Mouse (Mus musculus) layer of hippocampus, adult 8-10 months (tissue): ENCODE data around the gene Itih3. TPM values are rescaled to one million over a fixed set of nuclear protein-coding genes. Genes with fewer than 3 reads are reported as not detected.

Source experiments
- DNase-seq, 2 experiments: peaks; one replicate each; pipeline ENCODE4 v3.0.0; 2022; ENCODE audit warnings: low spot score in 2 of 2
- total RNA-seq, 4 experiments: library from RNA; stranded (reverse); gene quantifications; 2 replicates each; pipeline ENCODE4 v1.2.4; 2022

Gene Itih3
- 10 to 100 TPM; 28.0 to 46.6 (median 34.7) TPM for total RNA-seq

- peak; percentile 37 to 59 for DNase-seq
Measured at GRCm38 (mm10) chr14:30923375-30924105, at the start of gene Itih3. Gene Itih3, minus strand, starts transcription at chr14:30923760.

GRCm38 (mm10) chr14:30960366-30960765 lies 36.8 kb upstream of the Itih3 start:
- DNase-seq = no peak

GRCm38 (mm10) chr14:30959031-30959430 lies 35.5 kb upstream of the Itih3 start:
- DNase-seq = no peak

- DNase-seq = no peak
Measured at GRCm38 (mm10) chr14:30958517-30958916, 35.0 kb upstream of the Itih3 start.

DNA sequence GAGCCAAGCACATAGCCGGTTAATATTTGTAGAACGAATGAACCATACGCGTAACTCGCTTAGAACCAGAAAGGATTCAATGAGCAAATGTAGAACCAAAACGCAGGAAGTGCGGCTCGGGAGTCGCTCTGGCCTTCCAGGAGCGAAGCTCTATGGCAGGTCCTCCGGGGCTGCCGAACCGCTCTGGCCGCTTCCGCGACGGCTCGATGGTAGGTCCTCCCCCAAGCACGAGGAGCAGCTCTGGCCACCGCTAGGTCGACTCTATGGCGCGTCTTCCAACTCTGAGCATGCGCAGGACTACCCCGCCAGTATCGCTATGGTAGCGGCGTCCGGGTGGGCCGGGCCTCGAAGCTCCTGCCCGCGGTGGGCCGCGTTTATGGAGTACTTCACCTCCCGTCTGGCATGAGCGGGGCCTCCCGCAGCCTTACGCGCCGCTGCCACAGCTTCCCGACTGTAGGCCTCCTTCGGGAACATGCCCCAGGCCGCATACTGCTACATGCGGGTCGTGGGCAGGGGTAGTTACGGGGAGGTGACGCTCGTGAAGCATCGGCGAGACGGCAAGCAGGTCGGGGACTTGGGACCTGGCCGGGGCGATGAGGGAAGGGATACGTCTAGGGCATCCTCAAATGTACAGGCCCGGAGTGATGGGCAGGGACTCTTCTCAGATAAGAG lies 27.7 kb upstream of the Itih3 start, which contains the start of gene Nek4:
Gene Nek4, plus strand, starts transcription at position 224 of the 672 bp plus-strand sequence.
- DNase-seq = peak; percentile 95 to 97

DNA sequence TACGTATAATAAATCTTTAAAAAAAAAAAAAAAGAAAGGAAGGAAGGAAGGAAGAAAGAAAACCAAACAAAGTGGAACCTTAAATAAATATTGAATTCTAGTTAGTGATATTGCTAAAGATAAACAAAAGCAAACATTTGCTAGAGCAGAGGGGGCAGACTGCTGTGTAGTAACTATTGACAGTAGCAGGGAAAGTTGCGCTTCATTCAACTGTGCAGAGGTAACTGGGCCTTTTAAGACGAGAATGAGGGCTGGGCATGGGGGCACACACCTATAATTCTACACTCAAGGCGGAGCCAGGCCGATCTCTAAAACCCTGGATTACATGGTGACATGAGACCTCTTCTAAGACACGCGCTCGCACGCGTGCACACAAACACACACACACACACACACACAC lies 26.4 kb upstream of the Itih3 start:
- DNase-seq = no peak

DNA sequence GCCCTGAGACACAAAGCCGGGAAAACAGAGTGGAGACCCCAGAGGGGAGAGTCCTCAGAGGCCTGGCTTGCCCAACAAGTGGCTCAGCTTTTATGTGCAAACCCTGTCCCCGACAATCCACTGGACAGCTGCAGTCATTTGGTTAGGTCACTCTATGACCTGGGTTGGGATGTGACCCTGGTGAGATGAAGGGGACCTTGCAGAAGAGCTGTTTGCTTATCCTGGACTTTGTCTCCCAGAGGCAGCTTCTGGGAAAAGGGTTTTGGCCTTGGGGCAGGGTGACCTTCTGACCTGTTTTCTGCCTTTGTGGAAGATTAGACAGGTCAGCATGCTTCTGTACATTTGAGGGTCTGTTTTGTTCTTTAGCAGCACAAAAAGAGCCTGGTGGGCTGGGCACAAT lies 21.2 kb upstream of the Itih3 start:
- DNase-seq = no peak

DNA sequence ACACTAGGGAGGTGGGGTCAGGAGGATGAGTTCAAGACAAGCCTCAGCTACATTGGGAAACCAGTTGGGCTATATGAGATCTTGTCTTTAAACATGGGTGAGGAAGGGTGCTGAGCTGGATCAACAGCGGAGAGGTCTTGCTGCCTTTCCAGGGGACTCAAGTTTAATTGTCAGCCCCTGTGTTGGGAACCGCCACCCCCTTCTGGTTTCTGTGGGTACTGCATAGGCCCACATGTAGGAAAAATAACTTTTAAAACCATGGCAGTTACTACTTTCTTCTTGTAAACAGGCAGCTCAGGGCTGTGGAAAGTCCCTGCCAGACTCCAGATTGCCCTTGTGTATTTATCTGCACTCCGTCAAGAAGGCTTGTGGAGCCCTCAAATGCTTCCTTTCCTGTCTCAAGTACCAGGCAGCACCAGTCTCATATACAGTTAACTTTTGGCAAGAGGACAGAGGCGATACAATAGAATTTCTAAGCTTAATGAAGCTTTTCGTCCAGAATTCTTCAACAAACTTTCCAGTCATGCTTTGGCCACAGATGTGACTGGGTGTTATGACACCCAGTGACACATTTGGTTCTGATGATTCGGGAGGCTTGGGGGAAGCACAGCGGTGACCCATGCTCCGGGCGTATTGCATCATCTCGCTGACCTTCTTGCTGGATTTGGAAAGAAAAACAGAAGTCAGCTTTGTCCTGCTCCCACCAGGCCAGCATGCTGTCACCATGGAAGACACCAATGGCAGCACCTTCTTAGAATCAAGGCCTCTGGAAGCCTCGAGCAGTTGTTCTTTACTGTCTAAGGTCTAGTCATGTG lies 20.5 kb upstream of the Itih3 start:
- DNase-seq = peak in 1 of 2 experiments; percentile 75

DNA sequence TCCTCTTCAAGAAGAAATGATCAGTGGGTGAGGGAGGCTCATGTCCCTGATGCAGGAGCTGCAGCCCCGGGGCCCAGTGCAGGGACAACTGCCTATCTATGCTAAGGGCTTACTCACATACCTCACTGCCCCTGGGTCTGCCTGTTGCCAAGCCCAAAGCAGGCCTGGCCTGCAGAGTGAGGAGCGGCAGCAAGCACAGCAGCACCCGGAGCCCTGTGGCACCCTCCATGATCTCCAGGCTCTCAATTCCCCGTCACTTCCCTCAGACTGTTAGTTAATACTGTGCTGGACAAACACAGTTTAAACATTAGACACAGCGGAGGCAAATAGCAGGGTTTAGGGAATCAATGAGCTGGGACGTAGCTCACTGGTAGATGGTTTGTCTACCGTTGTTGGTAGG lies 19.5 kb upstream of the Itih3 start, which contains the start of gene Itih1:
Gene Itih1, minus strand, starts transcription at position 252 of the 400 bp plus-strand sequence.
- DNase-seq = no peak

DNA sequence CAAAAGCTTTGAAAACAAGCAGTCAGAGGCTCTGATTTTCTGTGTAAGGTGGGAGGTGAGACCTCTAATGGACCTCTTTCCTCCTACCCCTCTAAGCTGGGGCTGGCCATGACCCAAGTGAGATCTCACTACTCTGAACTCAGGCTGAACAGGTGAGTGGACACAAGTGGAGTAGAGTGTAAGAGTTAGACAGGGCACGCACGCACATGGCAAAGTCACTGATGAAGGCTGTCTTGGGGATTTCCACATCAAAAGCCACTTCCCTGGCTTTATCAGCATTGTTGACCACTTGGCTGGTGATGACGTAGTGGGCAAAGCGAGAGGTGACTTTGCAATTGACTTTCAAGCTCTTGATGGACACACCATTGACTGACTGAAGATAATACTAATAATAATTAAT lies 18.7 kb upstream of the Itih3 start:
- no peak for DNase-seq

GRCm38 (mm10) chr14:30933351-30933750 lies 9.8 kb upstream of the Itih3 start:
- DNase-seq = no peak

GRCm38 (mm10) chr14:30930386-30930785 lies 6.8 kb upstream of the Itih3 start:
- no peak for DNase-seq

DNA sequence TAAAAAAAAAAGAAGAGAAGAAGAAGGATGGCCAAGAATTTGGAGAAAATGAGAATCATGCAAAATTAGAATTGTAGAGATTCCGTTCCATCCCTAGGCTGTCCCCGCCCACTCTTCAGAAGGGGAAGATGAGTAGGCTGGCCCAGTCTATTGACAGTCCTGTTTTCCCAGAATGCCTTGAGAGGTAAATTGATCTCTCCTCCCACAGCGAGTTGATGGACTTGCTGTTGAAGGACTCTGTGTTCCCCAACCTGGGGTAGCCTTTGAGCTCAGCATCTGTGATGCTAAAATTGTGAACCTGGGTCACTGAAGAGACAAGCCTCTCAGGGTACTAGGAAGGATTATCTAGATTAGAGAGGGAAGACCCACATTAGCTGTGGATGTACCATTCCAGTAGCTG lies 1.9 kb upstream of the Itih3 start:
- DNase-seq = no peak

- no peak for DNase-seq
Measured at GRCm38 (mm10) chr14:30922053-30922670, 1.4 kb downstream of the Itih3 start.

DNA sequence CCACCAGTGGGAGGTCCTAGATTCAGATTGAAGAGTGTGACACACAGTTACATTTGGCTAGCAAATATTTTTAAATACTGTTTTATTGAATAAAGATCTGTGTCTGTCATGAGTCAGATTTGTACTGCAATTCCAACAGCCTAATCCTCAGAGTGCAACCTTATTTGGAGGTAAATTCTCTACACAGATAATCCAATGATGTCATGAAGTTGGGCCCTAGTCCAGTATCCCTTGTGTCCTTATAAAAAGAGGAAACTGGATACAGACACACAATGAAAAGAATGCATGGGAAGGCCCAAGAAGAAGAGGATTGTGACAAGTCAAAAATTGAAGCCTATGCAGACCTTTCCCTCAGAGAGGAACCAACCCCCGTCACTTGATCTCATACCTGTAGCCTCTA lies 7.0 kb downstream of the Itih3 start:
- no peak for DNase-seq

GRCm38 (mm10) chr14:30913404-30913803 lies 10.2 kb downstream of the Itih3 start:
- DNase-seq = no peak

DNA sequence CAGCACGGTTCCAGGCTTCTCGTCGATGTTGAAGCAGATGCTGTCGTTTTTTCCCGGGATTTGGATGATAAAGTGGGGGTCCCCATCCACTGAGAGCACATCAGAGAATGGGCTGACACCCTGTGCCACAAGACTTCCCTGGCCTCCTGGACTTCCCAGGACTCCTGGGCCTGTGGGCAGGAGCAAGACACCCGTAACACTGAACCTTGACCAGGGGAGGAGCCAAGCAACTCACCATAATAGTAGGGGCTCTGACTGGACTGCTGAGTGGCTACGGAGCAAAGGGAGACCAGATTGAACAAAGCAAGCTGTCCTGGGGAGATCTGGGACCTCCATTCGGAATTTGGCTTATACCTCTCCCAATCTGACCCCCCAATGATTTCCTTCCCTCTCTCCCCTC lies 10.9 kb downstream of the Itih3 start:
- DNase-seq = no peak

DNA sequence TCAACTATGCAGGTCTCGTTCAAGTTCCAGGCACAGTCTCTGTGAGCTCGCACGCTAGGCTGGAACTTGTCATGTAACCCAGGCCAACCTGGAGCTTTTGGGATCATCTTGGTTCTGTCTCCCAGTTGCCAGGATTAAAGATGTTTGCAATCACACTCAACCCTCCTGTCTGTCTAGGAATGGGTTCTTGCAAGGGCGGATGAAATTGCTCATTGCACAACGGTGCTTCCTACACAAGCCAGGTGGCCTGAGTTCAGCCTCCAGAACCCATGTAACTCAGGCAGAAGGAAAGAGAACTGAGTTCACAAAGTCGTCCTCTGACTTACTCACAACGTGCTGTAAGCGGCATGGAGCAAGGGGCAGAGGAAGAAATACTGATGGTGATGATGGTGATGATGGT lies 12.4 kb downstream of the Itih3 start:
- no peak for DNase-seq

- no peak for DNase-seq
Measured at GRCm38 (mm10) chr14:30907814-30908265, 15.7 kb downstream of the Itih3 start.

DNA sequence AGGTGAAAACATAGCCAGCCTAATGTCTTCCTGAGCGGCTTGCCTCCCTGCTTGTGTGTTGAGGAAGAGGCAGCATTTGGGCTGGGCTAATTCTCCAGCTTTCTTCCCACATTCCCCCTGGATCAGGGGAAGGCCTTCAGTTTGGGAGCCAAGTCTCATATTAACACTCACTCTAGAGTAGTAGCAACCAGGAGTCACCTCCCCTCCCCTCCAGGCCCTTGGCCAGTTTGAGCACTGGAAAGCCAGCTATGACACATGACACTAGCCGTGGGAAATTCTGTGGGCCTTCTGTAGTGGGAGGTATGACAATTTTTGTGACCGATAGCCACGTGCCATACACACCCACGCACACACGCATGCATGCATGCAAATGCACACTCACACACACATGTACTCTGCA lies 17.6 kb downstream of the Itih3 start:
- DNase-seq = no peak

DNA sequence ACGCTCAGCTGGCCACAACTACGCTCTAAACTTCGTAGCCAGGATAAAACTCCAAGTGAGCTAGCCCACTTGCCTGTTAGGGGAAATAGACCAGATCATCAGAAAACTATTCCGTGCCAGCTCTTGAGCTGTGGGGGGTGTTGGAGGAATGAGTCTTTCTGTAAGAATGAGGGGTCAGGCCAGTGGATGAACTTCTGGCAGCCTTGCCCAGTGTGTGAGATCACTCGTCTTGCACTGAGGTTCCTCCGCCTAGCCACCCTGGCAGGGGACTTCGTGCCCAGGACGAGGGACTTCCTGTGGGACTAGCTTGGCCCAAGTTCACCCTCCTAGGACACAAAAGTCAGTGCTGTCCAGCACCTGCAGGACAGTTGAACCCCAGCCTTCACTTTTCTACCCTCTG lies 19.3 kb downstream of the Itih3 start:
- no peak for DNase-seq
